Mouse (Mus musculus): ENCODE measurements around the gene Plek.

Plek gene

DNA sequence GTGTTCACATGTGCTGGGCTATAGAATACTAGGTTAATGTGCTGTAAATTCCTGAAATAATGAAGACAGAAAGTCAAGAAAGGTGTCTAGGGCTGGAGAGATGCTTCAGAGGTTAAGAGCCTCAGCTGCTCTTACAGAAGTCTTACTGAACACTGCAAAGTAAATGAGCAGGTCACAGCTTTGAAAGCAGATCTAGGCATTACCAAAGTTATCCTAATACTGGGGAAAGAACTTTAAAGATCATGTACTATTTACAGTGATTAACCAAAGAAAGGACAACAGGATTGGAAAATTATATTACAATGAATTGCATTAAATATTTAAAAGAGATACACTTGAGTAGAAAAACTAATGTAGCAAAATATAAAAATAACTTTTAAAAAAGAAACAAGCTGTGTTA, 52.2 kb downstream of the Plek start:
- no peak for DNase-seq

DNA sequence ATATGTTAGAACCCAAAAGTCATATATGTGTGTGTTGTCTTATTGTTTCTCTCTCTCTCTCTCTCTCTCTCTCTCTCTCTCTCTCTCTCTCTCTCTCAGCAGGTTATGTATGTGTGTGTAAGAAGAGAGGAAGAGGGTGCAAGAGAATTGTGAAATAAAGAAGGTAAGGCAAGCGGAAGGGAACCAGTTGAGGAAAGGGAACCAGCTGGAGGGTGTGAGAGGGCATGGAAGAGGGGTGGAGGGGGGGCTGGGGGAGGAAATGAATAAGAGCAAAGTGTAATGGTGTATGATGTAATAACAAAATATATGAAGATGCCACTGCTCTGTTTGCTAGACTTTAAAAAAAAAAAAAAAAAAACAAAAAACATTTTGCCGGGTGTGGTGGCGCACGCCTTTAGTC, 52.8 kb downstream of the Plek start:
- DNase-seq, result no peak

- no peak for DNase-seq
These were observed 54.7 kb downstream of the Plek start for GRCm38 (mm10) chr11:16997465-16997864.

- no peak for DNase-seq
These were observed 55.4 kb downstream of the Plek start for GRCm38 (mm10) chr11:16996818-16997217.

GRCm38 (mm10) chr11:16992880-16993279, 59.3 kb downstream of the Plek start:
- DNase-seq, result no peak

DNA sequence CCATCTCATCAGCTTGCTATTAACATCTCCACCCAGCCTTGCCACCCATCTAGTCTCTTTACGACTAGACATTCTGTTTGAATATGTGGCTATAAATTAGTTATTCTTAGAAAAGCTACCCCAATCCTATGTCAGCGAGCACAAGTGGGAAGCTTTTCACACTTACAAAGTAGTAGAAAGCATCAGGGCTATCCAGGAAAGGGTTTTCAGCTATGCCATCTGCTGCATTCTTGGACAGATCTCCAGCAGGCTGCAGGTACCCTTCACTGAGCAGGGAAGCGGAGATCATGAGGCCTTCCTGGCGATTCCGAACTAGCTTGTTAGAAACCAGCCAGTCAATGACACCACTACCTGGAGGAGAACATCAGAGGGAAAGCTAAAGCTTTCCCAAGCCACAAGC, 62.3 kb downstream of the Plek start:
- no peak for DNase-seq

- no peak for DNase-seq
These were observed 64.3 kb downstream of the Plek start for GRCm38 (mm10) chr11:16987745-16988328.

DNA sequence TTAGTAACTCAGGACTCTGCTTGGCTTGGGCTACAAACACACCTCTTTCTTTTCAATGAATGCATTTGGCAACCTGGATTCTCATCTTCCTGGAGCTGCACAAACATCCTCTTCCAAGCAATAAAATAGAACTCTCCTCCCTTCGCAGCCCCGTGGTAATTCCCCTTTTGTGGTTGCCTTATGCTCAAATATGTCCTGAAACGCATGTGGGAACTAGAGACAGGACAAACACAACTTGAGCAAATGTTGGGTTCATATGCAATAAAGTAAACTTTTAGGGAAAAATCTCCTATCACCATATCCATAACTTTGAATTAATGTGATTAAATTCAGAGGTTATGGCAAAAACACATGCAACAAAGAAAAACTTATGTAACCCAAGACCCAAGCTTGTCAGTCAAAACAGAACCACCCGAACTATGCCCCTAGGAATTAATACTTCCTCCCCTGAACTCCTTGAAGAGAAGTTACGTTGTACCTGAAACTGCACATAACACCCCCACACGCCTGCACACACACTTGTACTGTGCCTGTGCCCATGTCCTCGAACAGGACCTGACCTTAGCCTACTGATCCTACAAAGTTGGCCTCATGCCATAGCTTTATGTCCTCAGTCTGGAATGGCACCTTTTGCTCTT, 65.5 kb downstream of the Plek start:
- no peak for DNase-seq

GRCm38 (mm10) chr11:16978161-16978707, 73.9 kb downstream of the Plek start:
- no peak for DNase-seq

DNA sequence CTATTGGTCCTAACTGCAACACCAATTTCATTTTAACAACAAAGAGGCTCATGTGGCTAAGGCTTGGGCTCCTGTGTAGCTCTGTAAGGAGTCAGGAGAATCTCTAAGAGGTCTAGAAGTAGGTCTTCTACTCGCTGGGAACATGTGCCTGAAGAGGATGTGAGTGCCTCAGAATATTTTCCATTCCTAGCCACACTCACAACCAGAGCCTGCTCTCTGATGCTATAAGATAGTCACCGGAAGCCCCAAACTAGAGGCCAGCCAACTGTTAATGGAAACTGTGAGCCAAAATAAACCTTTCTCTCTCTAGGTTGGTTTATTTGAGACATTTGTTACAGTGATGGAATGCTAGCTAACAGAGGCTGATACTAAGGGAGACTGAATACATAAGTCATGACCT, 74.6 kb downstream of the Plek start:
- DNase-seq, result no peak

DNA sequence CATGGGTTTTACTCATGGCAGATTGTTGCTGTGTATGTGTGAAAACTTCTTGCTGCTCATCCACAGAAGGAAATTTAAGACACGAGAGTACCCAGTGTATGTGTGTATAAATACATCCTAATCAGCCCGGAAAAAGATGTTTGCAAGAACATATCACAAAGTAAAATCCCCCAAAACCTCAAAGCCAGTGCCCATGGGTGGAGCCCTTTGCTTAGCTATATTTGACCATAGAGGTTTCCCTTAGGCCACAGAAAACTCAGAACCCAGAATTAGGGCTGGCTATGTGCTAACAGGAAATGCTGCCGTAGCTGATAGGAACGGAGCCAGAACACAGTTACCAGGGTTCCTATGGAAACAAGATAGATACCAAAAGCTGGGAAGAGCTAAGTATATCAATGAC, 75.2 kb downstream of the Plek start:
- DNase-seq, result no peak

- DNase-seq, result no peak
These were observed 79.1 kb downstream of the Plek start for GRCm38 (mm10) chr11:16973086-16973485.

GRCm38 (mm10) chr11:16972027-16972426, 80.2 kb downstream of the Plek start:
- DNase-seq, result no peak

DNA sequence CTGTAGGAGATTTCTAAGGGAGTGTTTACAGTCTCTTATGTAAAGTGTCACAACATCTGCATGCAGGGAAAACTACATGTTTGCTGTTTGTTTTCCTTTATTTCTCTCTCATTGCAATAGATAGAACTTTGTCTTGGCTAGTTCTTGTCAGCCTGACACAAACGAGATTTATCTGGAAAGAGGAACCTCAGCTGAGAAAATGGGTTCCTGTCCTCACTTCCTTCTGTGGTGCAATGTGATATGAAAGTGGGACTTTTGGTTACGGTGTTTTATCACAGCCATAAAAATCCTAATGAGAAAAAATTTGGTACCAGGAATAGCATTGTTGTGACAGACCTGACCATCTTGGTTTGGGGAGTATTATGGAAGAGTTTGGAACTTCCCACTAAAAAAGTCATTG, 82.5 kb downstream of the Plek start:
- DNase-seq, result no peak

- no peak for DNase-seq
These were observed 84.4 kb downstream of the Plek start for GRCm38 (mm10) chr11:16967806-16968205.

GRCm38 (mm10) chr11:16958520-16958919, 93.7 kb downstream of the Plek start:
- DNase-seq, result no peak

DNA sequence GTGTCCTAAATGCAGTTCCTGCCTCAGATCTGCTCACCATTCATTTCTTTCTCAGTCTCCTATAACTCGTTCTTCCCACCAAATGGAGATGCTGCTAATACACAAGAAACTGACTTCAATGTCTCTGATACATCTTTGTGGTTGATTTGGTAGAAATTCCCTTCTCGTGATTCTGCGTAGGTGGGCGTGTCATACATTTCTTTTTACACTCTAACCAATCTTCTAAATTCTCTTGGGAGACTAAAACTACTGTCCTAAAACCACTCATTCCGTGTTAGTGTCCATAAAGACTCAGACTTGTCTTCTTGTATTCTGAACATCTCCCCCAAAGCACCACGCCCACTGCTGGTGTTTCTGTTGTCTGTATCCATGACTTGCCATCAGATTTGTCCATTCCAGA, 95.2 kb downstream of the Plek start:
- no peak for DNase-seq

GRCm38 (mm10) chr11:16956115-16956862, 95.9 kb downstream of the Plek start:
- DNase-seq, result no peak

- DNase-seq, result no peak
These were observed 100.5 kb downstream of the Plek start for GRCm38 (mm10) chr11:16951761-16952010.

DNA sequence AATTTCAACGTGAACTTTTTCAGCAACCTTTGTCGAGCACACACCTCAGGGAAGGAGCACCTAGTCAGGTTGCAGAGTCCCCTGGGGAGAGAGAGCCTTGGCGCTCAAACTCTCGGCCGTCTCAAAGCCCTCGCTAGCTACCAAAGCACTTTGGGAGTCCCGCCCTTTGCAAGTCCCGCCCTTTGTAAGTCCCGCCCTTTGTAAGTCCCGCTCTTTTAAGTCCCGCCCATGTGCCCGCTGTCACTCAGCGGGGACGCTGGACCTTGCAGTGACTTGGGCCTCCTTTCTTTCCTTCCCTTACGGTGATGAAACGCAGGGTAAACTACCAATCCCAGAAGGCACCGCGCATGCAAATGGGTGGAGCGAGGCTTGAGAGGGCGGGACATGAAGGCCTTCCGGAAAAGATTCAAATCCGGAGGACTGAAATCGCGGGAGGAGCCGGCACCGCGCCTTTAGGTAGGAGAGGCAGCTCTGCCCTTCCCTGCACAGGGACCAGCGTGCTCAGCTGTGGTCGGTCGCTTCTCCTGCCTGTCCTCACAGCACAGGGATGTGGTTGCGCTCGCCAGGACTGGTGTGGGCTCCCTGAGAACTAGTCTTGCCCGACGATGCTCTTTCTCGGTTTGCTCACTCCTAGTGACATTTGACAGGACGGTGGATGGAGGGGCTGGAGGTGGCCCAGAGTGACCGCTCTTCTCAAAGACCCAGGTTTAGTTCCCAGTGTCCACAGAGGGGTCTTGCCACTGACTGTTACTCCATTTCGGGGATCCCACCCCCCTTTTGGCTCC, 101.0 kb downstream of the Plek start, which contains the start of gene Fbxo48:
Fbxo48 (plus strand) TSS at position 400 of the 785 bp plus-strand sequence.
- peak; percentile 96 to 97 for DNase-seq

DNA sequence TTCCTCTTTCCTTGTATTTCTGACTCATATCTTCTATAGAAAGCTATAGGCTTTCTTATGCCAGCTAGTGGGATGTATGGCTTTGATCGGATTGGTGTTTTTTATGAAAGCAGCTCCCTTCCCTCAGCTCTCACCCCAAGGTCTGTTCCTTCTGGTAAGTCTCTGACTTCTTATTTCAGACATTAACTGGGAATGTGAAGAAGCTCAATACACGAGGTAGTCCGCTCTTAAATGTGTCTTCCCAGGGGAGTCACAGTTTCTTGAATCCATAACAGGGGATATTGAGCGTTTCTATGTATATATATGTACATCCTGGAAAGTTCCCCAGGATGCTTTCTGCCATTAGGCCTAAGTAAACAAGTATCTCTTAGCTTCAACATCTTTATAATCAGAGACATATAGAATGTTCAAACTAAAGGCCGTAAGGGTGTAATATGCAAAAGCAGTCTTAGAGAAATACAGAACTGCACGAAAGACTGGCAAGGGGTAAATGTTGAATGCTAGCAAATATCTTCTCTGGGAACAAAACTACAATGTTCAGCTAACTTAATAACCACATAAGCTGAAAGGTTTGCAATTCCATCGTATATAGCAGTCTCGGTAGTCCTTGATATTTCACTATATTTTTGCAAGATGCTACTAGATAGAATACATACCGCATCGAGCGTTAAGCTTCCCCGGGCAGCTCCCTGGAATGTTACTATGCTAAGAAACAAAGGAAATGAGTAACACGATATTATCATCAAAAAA, 101.8 kb downstream of the Plek start:
- DNase-seq, result no peak

DNA sequence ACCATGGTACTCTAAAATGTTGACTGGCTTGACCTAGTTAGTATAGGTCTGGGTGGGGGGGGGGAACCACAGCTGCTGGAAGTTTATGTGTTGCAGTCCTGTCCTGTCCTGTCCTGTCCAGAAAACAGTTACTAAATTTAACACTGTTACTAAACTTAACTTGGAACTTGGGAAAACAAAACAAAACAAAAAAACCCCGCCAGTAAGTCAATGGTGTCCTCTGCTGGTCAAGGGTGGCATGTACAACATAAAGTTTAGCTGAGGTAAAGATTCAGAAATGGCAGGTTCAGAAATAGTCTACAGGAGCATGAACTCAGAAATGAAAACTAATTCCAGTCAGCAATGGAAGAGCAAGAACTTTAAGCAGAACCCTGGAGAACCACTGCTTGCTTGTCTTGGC, 103.4 kb downstream of the Plek start:
- DNase-seq, result peak in 1 of 2 experiments; percentile 7

- no peak for DNase-seq
These were observed 109.2 kb downstream of the Plek start for GRCm38 (mm10) chr11:16943016-16943415.
